Mouse (Mus musculus) E14TG2a.4 (cell line): Measurements from ENCODE around the gene Pknox1.

ENCODE experiments used
- CTCF ChIP-seq: conservative IDR thresholded peaks from 2 replicates; pipeline ENCODE4 v1.5.1; 2014; ENCODE audit warnings: low read length
- NANOG ChIP-seq: IDR thresholded peaks from 2 replicates; pipeline ENCODE4 v1.6.1; 2014; ENCODE audit warnings: borderline replicate concordance, low read length, mixed read lengths
- POU5F1 ChIP-seq: IDR thresholded peaks from 2 replicates; pipeline ENCODE4 v1.6.1; 2014; ENCODE audit warnings: low read length, borderline replicate concordance

DNA sequence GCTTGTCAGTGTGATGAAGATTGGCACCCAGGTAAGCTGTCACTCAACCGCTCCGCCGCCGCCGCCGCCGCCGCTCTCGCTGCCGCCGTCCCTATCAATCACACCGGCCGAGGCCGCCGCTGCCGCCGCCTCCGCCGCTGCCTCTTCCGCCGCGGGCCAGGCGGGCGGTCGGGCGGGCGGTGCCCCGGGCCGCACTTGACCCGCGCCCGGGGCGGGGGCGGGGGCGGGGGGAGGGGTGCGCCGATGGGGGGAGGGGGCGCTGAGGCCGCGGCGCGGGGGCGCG, 265 bp downstream of the Pknox1 start:
- TF ChIP-seq CTCF (no peak), POU5F1 (no peak), NANOG (no peak)
